Mouse (Mus musculus) adrenal gland, adult 2 months (tissue): Measurements from ENCODE around the gene Flrt3. TPM values are rescaled to one million over a fixed set of nuclear protein-coding genes. Genes with fewer than 3 reads are reported as not detected.

Experiments used
- DNase-seq: peaks from one replicate; pipeline ENCODE4 v3.0.0; 2021
- long read RNA-seq: library from polyadenylated mRNA; stranded (forward); transcript quantifications from one replicate; pipeline ENCODE4 v2.0.0, GENCODE M21; 2021
- polyA plus RNA-seq: library from polyadenylated mRNA; depleted of rRNA; stranded (reverse); fragments of >200 nt; gene quantifications from 2 replicates; pipeline ENCODE4 v1.2.3, GENCODE M21; 2012; rRNA removed
- total RNA-seq, 2 experiments: library from RNA; stranded (reverse); gene quantifications; 2 replicates each; pipeline ENCODE4 v1.2.3; 2021

Flrt3 gene
- 1 to 10 TPM; 7.3 to 9.2 TPM for total RNA-seq
- polyA plus RNA-seq, result 0.28 and 0.29 TPM in 2 replicates
- long read RNA-seq, partial matches to known transcripts, result 0 of 1 reads
- long read RNA-seq, other reads (novel, unspliced or antisense), result 0 of 1 reads

GRCm38 (mm10) chr2:140670963-140671702, at the start of gene Flrt3:
TSS of gene Flrt3 (minus strand) at chr2:140671469.
- peak; percentile 92 for DNase-seq

- DNase-seq, result no peak
Measured at GRCm38 (mm10) chr2:140717407-140717806, 46.1 kb upstream of the Flrt3 start.

- no peak for DNase-seq
Measured at GRCm38 (mm10) chr2:140715822-140716221, 44.6 kb upstream of the Flrt3 start.

- DNase-seq, result no peak
Measured at GRCm38 (mm10) chr2:140707550-140707949, 36.3 kb upstream of the Flrt3 start.

GRCm38 (mm10) chr2:140705278-140705677, 34.0 kb upstream of the Flrt3 start:
- no peak for DNase-seq

- no peak for DNase-seq
Measured at GRCm38 (mm10) chr2:140704146-140704545, 32.9 kb upstream of the Flrt3 start.

GRCm38 (mm10) chr2:140703377-140703776, 32.1 kb upstream of the Flrt3 start:
- DNase-seq, result no peak

- DNase-seq, result no peak
Measured at GRCm38 (mm10) chr2:140698585-140698984, 27.3 kb upstream of the Flrt3 start.

GRCm38 (mm10) chr2:140693845-140694244, 22.6 kb upstream of the Flrt3 start:
- DNase-seq, result no peak

GRCm38 (mm10) chr2:140692461-140692860, 21.2 kb upstream of the Flrt3 start:
- no peak for DNase-seq

GRCm38 (mm10) chr2:140691403-140691802, 20.1 kb upstream of the Flrt3 start:
- no peak for DNase-seq

GRCm38 (mm10) chr2:140690906-140691305, 19.6 kb upstream of the Flrt3 start:
- no peak for DNase-seq

GRCm38 (mm10) chr2:140676728-140677127, 5.5 kb upstream of the Flrt3 start:
- DNase-seq, result no peak

- DNase-seq, result no peak
Measured at GRCm38 (mm10) chr2:140673466-140673865, 2.2 kb upstream of the Flrt3 start.

- DNase-seq, result peak; percentile 31
Measured at GRCm38 (mm10) chr2:140670457-140670856, 812 bp downstream of the Flrt3 start.

- no peak for DNase-seq
Measured at GRCm38 (mm10) chr2:140669786-140670185, 1.5 kb downstream of the Flrt3 start.

- no peak for DNase-seq
Measured at GRCm38 (mm10) chr2:140669081-140669480, 2.2 kb downstream of the Flrt3 start.

GRCm38 (mm10) chr2:140668311-140668710, 3.0 kb downstream of the Flrt3 start:
- DNase-seq, result peak; percentile 48

GRCm38 (mm10) chr2:140667261-140668047, 3.8 kb downstream of the Flrt3 start:
- DNase-seq, result no peak

GRCm38 (mm10) chr2:140666846-140667245, 4.4 kb downstream of the Flrt3 start:
- DNase-seq, result no peak

GRCm38 (mm10) chr2:140664381-140664780, 6.9 kb downstream of the Flrt3 start:
- DNase-seq, result no peak

- no peak for DNase-seq
Measured at GRCm38 (mm10) chr2:140662673-140663072, 8.6 kb downstream of the Flrt3 start.

- no peak for DNase-seq
Measured at GRCm38 (mm10) chr2:140653978-140654377, 17.3 kb downstream of the Flrt3 start.
